Mouse (Mus musculus): Measurements from ENCODE around the gene Krtap6-1.
"Not testable (repeated sequence)": the region's sequence is repeated elsewhere in the genome, so short reads cannot be mapped to it uniquely, and the experiment has no call there.

The Krtap6-1 gene

DNA sequence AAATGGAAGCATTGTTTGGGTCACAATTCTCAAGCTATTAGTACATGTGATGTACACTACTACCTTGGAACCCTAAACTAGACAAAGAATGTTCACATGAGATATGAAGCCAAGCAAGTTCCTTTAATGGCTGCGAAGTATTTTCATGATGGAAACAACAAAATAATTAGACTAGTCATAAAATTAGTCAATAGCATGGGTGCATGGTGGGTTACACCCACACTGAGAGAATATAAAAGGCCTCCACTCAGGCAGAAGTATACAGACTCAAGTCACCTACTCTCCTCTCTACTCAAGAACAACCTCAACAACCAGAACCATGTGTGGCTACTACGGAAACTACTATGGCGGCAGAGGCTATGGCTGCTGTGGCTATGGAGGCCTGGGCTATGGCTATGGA is at the start of gene Krtap6-1:
Krtap6-1 (plus strand) TSS at position 301 of the 400 bp plus-strand sequence.
- not testable (repeated sequence) for DNase-seq (ENCODE audit: low spot score)

DNA sequence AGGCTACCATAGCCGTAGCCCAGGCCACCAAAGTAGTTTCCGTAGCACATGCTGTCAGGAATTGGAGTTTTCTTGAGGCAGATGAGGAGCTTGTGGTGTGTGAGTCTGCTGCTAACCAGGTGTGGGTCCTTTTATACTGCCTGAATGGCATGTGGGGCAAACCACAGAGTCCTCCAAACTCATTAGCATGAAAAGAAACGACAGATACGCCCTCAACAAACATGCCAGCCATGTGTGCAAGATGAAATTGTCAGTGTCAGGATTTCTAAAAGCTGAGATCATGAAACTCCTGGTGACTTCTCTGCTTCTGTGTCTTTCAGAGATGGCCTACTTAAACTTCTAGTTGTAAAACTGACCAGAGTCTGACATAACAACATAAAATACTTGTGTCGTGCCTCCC is 20.8 kb upstream of the Krtap6-1 start, which contains the start of gene Krtap22-2:
Krtap22-2 (minus strand) TSS at position 101 of the 400 bp plus-strand sequence.
- DNase-seq (ENCODE audit: low spot score) = no peak

GRCm38 (mm10) chr16:89013973-89014372 is 17.5 kb upstream of the Krtap6-1 start:
- DNase-seq (ENCODE audit: low spot score) = no peak

GRCm38 (mm10) chr16:89014984-89015383 is 16.5 kb upstream of the Krtap6-1 start, which contains the start of gene Gm10229:
Gene Gm10229, plus strand, starts transcription at chr16:89015284.
- not testable (repeated sequence) for DNase-seq (ENCODE audit: low spot score)

- DNase-seq (ENCODE audit: low spot score) = not testable (repeated sequence)
Observed at GRCm38 (mm10) chr16:89041372-89041771, 9.9 kb downstream of the Krtap6-1 start, which contains the start of gene Gm10228. Gene Gm10228, minus strand, starts transcription at chr16:89041472.

GRCm38 (mm10) chr16:89047783-89048182 is 16.3 kb downstream of the Krtap6-1 start, which contains the start of gene Krtap6-5:
Gene Krtap6-5, minus strand, starts transcription at chr16:89047883.
- no peak for DNase-seq (ENCODE audit: low spot score)

GRCm38 (mm10) chr16:89063902-89064301 is 32.4 kb downstream of the Krtap6-1 start, which contains the start of gene 1110025L11Rik:
Gene 1110025L11Rik, minus strand, starts transcription at chr16:89064002.
- not testable (repeated sequence) for DNase-seq (ENCODE audit: low spot score)

DNA sequence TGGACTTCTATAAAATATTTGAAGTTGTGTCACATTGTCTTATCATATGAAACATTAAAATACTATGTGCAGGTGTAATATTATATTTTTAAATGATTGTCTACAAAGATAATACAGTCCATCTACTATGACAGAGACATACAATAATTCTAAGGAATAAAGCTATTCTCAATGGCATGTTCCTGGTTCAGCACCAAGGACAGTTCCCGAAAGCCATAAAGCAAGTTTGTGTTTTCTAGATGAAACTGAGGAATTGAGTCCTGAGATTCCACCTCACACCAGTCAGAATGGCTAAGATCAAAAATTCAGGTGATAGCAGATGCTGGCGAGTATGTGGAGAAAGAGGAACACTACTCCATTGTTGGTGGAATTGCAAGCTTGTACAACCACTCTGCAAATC is 39.5 kb downstream of the Krtap6-1 start:
- DNase-seq (ENCODE audit: low spot score) = not testable (repeated sequence)
